Mouse (Mus musculus) CD4-positive, CD25-positive, alpha-beta regulatory T cell, adult 4 months (primary cell): ENCODE results near the gene Nkain2. TPM values are rescaled to one million over a fixed set of nuclear protein-coding genes. Genes with fewer than 3 reads are reported as not detected.
"Not testable (repeated sequence)": the region's sequence is repeated elsewhere in the genome, so short reads cannot be mapped to it uniquely, and the experiment has no call there.

Source experiments
- ATAC-seq: one replicate; pipeline ENCODE4 v1.8.0; 2017
- polyA plus RNA-seq, 2 experiments: library from polyadenylated mRNA; unstranded; fragments of 100-300 nt; shearing (Covaris generic); gene quantifications; one replicate each; pipeline ENCODE4 v1.2.1; 2017

Nkain2 gene
- polyA plus RNA-seq: under 1 TPM in 1 of 2 experiments, not detected in 1; 0.13 TPM

DNA sequence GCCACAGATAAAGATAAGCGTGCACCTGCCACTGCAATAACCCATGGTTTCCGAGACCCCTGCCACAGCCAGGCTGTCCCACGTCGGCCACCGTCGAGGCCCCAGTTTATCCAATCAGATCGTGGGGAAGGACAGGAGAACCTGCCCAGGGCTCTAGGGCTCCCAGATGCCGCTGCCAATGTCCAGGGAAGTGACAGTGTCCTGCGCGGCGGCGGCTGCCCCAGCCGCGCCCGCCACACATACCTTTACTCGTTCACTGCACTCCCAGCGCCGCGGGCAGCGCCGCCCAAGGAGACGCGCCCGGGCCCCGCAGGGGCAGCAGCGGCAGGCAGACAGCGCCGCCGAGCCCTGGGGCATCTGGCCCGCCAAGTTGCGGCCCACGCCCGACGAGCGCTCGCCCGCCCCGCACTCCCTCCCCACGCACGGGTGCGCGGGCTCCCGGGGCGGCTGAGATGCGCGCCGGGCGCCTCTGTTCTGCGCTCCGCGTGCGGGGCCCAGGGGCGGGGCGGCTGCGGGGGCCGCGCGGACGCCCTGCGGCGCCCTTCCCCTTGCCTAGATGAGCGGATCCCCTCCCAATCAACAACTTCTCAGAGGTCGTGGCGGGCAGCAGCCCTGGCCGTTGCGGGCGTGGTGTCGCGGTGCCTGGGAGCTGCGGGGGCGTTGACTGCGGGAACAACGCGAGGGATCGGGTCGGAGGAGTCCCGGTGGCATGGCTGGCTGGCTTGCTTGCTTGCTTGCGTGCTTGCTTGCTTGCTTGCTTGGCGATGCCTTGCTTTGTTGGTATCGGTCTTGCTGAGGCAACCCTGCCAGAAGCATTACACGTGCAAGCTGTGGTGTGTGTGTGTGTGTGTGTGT, at the start of gene Nkain2:
Gene Nkain2 (minus strand): TSS at position 811 of the 855 bp plus-strand sequence.
- ATAC-seq: no peak

DNA sequence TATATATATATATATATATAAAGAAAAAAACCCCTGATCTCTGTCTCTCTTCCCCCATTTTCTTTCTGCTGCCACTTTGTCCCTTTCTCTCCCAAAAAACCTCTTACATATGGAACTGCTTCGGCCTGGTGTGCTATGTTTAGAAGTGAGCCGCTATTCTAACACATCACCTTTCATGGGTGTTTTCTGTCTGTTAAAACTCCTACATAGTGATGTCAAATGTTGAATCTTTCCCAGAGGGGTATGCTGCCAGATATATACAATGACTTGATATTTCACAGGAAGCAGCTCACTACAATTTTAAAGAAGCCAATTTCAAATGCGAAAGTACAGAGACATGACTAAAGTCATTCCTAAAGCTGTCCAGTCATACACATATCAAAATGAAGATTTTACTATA, 49.6 kb upstream of the Nkain2 start:
- no peak for ATAC-seq

DNA sequence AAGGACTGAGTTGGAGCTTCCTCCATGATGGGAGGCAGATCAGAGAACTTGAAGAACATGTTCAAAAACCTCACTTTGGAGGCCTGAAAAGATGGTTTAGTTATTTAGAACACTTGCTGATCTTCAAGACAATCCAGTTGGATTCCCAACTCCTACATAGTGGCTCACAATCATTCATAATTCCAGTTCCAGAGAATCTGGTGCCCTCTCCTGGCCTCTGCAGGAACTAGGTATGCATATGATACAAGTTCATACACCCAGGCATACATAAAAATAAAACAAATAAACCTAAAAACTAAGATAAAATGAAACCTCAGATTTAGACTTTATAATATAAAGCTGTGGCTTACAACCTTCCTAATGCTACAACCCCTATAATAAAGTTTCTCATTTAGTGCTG, 4.8 kb upstream of the Nkain2 start:
- ATAC-seq: no peak

DNA sequence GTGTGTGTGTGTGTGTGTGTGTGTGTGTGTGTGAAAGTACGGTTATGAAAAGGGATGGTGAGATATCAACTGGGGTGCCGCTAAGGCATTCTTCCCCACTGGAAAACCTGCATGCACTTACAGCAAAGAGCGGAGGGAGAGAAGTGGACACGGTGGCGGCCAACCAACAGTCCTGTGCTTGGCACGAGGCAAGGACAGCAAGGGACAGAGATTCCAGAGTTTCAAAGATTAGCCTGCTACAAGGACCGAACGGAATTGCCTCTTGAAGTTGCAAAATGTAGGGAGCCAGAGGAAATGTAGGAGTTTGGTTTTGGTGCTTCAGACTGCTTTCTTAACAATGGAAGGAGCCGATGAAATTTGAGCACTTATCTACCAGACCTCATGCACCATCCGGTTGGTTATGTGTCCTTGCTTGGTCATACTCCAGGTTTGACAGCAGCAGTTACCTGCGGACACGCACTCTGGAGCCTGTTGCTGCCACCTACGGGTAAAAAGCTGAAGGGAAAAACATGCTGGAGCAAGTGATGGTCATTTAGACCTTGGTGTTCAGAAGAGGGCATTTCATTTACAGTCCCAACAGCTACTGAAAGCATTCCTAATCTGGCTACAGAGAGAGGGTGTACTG, 357 bp upstream of the Nkain2 start:
- ATAC-seq: no peak

DNA sequence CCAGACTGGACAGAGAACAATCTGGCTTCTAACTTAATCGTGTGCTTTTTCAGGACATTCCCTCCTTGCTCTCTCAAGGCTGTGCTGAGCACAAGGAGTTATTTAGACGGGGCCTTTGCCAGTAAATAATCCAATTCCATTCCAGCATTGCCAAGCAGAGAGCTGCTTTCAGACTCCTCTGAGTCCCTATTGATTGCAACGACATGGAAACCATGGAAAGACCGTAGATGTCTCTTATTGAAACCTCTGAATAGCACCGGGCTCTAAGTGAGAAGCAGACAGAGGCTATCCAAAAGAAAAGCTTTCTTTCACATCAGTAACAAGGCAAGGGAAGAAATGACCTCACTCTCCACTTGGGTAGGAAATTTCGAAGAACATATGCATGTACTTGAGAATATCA, 8.3 kb downstream of the Nkain2 start:
- ATAC-seq: no peak

DNA sequence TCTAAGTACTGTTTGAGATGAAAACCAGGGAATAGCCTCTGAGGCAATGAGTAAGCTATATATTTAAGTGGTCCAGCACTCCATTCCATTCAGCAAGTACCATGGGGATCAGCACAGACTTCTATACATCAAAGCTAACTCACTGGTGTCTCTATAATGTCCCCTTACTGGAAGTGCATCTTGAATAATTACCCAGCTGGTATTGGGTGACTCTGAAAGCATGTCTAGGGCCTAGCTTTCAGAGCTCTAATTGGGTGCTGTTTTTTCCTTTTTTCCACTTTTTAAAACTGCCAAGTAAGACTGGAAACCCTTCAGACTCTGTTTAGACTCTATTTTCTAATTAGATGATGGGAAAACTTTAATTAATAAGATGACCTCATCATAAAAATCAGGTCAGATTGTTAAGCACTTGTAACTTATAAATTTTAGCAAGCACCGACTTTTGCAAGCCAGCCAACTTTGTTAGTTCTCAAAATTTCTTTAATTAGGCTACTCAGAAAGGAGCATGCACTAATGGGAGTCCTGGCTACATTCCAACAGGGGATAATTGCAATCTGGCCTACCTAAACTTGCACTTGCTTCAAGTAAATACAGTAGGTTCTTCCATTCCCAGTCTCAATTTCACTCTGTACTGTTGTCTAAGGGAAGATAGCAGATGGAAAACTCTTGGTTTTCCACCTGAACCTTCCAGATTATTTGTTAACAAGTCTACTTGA, 19.4 kb downstream of the Nkain2 start:
- no peak for ATAC-seq

DNA sequence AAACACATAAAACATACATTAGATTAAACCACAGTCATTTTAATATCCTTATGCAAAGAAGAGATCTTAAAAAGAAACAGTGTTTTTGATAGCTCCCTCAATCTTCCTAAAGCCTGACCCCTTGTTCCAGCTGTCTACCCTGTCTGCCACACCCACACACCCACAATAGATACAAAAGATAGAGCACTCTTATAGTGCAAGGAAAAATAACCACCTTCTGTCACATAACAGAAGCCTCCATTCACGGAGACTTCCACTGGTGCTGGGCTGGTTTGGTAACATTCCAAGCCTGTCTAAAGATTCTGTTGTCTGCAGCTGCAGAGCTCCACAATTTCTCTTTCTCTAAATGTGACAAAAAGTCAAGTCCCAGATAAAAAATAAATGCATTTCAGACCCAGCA, 20.7 kb downstream of the Nkain2 start:
- no peak for ATAC-seq

DNA sequence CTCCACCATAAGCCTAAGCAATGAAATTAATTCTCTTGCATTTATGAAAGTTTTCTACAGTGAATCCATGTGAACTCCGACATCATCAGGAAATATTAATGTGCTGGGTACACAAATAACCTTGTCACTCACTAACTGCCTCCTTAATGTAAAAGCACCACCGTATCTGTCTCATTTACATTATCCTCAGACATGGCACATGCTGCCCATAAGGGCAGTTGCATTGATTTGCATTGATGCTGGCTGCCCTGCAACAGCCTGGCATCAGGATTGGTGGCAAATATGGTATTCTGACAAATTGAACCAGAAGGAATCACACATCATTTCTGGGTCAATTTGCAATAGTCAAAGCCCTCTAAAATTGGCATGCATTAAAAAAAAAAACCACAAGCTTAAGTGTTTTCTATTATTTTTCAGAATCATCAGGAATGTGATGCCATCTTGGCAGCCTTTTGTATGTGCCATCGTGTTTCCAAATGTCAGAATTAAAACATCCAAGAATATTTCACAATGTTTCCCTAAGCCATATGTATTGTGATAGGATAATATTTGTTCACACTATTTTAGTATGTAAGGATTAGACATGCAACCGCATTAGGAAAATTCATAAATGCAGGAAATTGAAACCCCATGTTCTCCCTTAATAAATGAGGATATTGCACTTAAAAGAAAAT, 74.9 kb downstream of the Nkain2 start:
- no peak for ATAC-seq

DNA sequence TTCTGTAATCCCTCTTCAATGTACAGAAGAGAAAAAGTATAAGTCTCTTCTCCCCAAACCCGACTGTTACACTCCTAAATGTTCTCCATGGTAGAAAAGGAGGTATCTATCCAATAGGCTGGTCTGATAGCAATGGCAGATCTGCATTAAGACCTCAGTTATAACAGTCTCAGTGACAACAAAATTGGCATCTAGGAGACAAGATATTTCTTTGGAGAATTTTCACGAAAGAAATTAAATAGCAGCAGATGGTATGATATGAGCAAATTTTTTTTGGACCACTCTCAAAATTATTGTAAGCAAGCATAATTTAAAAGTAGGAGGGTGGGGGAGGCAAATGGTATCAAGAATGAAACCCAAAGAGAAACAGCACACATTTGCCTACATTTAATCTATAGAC, 94.0 kb downstream of the Nkain2 start:
- ATAC-seq: no peak

DNA sequence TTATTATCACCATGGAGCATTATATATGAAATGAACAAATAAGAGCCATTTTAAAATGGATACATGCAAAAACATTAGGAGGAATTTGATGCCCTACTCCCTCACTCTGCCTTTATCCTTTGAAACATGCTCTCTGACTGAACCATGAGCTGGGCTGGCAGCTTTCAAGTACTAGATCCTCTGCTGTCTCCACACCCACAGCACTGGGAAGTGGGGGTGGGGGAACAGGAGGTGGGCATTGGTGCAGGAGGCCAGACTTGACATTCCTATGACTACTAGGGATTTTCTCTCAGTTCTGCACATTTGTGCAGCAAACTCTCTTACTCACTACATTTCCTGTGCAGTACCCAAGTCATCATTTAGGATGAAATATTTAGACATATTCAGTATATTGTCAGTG, 99.7 kb downstream of the Nkain2 start:
- ATAC-seq: no peak

DNA sequence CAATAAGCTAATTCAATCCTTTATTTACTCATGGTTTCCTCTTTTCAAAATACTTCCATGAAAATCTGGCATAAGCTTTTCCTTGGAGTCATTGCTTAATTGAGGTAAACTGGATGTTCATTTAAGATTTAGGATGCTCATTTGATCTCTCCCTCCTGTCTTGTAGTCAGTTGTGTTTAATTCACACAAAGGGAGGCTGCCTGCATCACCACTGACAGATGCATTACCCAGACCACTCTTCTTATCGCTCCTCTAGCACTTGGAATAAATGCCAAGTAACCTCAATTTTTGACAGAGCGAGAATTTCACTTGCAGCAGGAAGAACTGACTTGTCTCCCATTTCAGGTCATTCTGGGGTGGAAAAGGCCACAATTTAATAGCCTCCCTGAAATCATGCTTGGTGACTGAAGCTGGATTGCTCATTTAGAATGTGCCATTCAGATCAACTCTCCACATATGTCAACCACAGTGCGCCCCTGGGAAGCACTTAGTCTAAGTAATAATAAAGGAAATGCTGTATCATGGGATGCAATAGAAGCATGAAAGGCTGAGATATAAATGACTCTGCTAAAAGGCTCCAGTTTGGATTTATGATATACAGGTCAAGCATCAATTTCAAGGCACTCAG, 107.4 kb downstream of the Nkain2 start:
- ATAC-seq: no peak

DNA sequence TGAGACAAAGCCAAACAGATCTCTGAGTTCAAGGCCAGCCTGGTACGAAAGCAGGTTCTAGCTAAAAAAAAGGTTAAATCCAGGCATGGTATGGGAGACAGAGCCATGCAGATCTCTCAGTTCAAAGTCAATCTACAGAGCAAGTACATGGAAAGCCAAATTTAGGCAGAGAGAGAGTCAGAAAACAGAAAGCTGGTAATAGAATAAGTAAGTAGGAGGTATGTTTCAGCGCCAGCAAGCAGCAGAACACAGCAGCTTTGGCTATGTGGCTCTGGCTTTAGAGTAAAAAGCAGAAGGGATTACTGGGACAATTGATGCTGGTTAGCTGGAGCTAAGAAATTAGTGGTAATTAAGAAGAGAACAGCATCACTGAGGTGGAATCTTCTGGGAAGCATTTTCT, 151.3 kb downstream of the Nkain2 start:
- ATAC-seq: no peak

DNA sequence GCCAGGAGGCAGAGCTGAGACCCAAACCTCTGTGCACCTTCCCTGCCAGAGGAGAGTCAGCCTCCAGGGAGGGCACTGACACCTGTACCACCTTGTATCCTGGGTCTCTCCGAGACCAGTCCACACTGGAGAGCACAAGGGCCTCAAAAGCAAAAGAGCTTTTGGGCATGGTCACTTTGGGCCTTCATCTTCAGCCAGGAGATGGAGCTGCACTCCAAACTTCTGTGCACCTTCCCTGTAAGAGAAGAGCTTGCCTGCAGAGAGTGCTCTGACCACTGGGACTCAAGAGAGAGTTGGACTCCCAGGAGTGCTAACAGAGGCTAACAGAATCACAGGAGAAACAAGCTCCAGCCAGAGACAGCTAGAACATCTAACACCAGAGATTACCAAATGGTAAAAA, 183.7 kb downstream of the Nkain2 start:
- not testable (repeated sequence) for ATAC-seq

DNA sequence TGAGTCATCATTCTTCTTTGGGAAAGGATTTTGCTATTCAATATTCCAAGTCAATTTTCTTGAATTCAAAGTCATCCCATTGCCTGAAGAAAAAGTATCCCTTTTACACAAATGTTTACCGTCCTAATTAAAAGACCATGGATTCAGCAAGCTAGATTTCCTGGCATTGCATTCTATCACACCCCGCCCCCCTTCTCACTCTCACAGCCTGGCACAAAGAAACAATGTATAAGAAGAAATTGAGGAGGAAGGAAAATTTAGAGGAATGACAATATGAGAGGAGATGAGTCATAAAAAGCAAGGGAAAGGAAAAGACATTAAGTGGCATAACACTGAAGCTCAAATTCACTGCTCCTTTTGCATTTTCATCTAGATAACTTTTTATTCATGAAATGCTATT, 193.6 kb downstream of the Nkain2 start:
- ATAC-seq: no peak

DNA sequence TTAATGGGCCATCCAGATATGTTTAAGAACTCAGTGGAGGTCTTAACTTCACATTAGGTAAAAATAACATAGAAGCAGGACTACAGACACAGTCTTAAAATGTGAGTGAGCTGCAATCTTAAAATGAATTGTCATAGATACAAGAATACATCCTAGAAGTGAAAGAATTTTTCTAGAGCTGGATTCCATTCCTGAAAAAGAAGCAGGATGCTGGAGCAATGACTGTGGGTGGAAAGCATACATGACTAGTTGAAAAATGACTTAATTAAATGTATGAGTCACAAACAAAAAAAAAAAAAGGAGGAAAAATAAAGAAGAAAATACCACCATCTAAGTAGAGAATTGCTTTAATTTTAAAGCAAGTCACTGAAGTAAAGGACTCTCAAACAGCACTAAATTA, 205.7 kb downstream of the Nkain2 start:
- no peak for ATAC-seq

DNA sequence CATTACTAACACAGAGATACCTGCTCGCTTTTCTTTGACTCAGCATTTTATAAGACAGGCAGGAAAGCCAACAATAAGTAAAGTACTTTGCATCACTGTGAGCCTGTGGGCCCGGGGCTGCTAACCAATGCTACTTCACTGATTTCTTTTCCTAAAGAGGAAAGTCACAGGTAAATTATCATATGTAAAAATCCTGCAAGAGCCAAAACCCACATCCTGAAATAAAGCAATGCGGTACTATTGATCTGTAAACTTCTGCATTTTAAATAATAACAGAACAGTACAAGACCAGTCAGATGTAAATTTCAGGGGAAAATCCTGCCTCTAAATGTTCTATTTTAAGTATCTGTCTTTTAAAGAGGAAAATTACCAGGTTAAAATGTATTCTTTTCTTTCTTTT, 250.0 kb downstream of the Nkain2 start:
- ATAC-seq: no peak

DNA sequence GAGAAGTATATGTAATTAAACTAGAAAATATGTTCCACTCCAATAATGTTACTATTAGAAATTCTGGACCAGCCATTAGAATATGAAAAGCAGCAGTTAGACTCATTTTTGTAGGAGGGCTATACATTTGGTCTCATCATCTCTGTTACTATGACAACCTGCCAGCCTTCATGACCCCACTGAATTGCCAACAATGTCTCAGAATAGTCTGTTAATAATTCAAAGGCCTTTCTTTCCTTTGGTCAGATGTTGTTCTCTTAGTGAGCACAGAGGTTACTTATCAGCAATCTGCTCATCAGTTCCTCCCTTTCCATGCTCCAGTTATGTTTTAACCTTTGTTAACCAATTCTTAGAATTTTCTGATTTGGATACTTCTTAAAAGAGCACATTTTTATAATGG, 251.1 kb downstream of the Nkain2 start:
- no peak for ATAC-seq

DNA sequence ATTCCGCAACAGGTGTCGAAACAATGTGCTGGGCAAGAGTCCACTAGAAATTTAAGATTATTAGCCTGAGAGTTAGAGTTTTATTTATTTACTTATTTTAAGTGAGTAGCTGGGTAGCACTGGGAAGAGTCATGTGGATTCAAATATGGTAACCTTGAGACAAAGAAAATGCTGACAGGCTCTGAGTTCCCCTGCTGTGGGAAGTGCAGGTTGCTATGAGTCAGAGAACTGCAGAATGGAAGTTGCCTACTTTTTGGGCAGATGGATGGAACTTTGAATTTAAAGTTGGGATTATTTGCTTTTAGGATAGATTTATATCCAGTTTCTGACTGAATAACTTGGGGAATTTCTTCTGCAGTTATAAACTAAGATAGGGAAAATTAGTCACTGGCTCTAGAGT, 259.2 kb downstream of the Nkain2 start:
- ATAC-seq: no peak

DNA sequence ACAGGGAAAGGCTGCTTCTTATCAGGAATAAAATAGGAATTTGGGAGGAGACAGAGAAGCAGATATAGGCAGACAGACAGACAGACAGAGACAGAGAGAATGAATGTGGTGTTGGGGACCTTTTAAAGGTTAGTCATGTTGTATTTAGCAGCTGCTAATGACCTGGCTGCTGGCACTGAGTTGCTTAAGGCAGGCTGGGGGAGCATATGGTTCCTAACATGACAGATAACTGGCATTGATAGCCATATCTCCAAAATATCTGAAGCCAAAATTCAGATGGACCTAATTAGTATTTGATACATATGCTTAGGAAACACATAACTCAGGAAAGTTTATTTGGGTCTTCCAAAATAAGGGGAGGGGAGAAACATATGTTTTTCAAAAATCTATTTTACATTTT, 285.8 kb downstream of the Nkain2 start:
- ATAC-seq: no peak

DNA sequence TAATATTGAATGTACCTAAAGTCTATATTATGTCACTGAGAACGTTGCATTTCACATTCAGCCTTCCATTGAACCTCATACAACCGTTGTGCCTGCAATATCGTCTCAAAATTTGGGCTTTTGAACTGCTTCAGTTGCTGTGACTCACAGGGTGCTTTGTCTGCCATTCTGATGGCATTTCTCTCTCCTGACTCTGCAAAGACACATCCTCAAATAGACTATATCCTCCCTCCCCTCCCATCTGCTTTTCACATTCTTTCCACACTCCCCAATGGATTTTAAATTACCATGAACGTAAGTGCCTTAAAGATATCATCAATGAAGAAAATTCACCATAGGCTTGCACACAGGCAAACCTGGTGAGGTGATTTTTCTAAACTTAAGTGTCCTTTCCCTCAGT, 287.5 kb downstream of the Nkain2 start:
- no peak for ATAC-seq

DNA sequence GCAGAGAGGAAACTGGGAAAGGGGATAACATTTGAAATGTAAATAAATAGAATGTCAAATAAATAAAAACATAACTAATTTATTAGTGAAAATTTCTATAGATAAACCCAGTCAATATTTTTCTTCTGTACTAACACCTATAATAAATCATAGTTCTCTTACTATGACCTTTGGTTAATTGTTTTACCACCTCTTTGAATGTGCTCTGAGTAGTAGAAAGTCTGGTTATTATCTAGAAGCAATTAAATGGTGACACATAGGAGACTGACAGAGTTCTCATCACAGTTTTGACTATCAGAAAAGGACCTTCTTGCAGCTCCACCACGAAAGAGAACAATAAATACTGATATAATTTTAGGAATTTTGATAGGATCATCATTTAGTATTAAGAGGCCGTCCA, 295.3 kb downstream of the Nkain2 start:
- ATAC-seq: no peak

DNA sequence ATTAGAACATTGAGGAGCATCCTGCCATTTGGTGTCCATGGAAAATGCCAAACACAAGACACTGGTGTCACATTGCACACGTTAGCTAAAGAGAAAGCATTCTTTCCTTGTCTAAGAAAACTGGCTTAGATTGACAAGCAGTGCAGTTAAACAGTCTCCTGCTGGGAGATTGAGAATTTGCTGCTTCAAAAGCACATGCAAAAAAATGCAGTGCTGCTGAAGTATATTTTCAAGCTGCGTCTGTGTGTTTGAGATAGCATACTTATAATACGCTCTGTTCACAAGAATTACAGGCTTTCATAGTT, 313.0 kb downstream of the Nkain2 start:
- no peak for ATAC-seq
